Mouse (Mus musculus) neural tube, embryonic 14.5 days (tissue): ENCODE data around the gene Cars. TPM values are rescaled to one million over a fixed set of nuclear protein-coding genes. Genes with fewer than 3 reads are reported as not detected.

Experiments
- ATAC-seq: fragments of 200-750 bp; cut with Nextera tagmentation; 2 replicates; pipeline ENCODE4 v1.8.0; 2017; ENCODE audit warnings: low read depth, mild to moderate bottlenecking, moderate TSS enrichment, moderate library complexity
- H3K27ac ChIP-seq: fragments of 300-500 bp; sonication (generic); 2 replicates; pipeline ENCODE4 v1.5.1; 2014; ENCODE audit warnings: low read depth, mild to moderate bottlenecking, control low read depth, low read length, moderate library complexity, mixed read lengths
- H3K27me3 ChIP-seq: fragments of 300-500 bp; sonication (generic); 2 replicates; pipeline ENCODE4 v1.6.1; 2014; ENCODE audit warnings: low read length; ENCODE audit not compliant: control insufficient read depth, insufficient read depth
- H3K36me3 ChIP-seq: fragments of 300-500 bp; sonication (generic); 2 replicates; pipeline ENCODE4 v1.6.1; 2014; ENCODE audit warnings: low read length, mixed read lengths; ENCODE audit not compliant: control insufficient read depth, insufficient read depth
- H3K4me1 ChIP-seq: fragments of 300-500 bp; sonication (generic); 2 replicates; pipeline ENCODE4 v1.6.1; 2014; ENCODE audit warnings: low read length; ENCODE audit not compliant: control insufficient read depth, insufficient read depth
- H3K4me2 ChIP-seq: fragments of 300-500 bp; sonication (generic); 2 replicates; pipeline ENCODE4 v1.6.1; 2014; ENCODE audit warnings: mild to moderate bottlenecking, low read depth, low read length, control low read depth
- H3K4me3 ChIP-seq: fragments of 300-500 bp; sonication (generic); 2 replicates; pipeline ENCODE4 v1.5.1; 2014; ENCODE audit warnings: low read depth, low read length, control low read depth, mixed read lengths
- H3K9ac ChIP-seq: fragments of 300-500 bp; sonication (generic); replicated peaks from 2 replicates; pipeline ENCODE4 v1.6.1; 2014; ENCODE audit warnings: low read depth, mild to moderate bottlenecking, control low read depth, low read length, mixed read lengths
- H3K9me3 ChIP-seq: fragments of 300-500 bp; sonication (generic); 2 replicates; pipeline ENCODE4 v1.6.1; 2016; ENCODE audit warnings: low read length; ENCODE audit not compliant: control insufficient read depth
- WGBS: fragments of 180-500 bp; shearing (Covaris S2); extraction: QIAGEN DNeasy Blood & Tissue Kit; methylation state at CpG from one replicate; pipeline ENCODE4 v1.1.7; 2014; 5-methylcytosine and 5-hydroxymethylcytosine counted together
- polyA plus RNA-seq: library from polyadenylated mRNA; unstranded; fragments of >200 nt; fragmentation: Nextera tagmentation; extraction: Ambion mirVana; gene quantifications from 2 replicates; pipeline ENCODE4 v1.2.1, GENCODE M21; 2014

The Cars gene
- polyA plus RNA-seq, 1 experiment from 2014 or later, result 65.0 TPM

DNA sequence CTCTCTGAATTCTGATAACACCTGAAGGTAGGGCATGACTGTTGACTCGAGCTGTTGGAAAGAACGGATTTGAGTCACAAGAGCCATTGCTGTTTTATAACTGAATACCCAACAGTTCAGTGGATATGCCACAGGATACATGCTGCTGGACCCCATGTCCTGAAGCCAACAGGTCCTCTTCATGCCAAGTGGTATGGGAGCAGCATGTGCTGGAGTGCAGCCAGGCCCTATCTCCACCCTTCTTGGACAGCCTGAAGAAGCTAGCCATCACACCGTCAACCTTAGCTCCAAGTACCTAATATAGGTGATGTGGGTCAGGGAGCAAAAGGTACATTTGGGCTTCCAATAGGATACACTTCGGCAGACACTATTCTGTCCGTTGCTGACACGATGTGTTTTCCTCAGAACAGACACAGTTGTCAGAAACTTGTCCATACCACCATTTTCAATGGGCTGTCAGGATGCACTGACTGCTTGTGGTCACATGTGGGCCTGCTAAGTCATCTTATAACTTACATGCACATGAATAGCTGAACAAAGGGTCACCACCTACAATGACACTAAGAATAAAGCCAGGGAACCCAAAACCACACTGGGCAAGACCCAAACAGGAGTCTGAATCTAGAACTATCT, 34.8 kb downstream of the Cars start:
- Histone ChIP-seq H3K9ac (no peak overlapping the region), H3K9me3 (no peaks in the 10 kb centered on the region), H3K27ac (no peak overlapping the region), H3K36me3 (peaks cover 58% of the 10 kb centered on the region), H3K4me1 (no peaks in the 10 kb centered on the region), H3K4me3 (no peak overlapping the region), H3K4me2 (no peak overlapping the region), H3K27me3 (no peaks in the 10 kb centered on the region)
- ATAC-seq, result no peak
- WGBS, result 97% methylated on average over 6 of the region's 6 CpGs

DNA sequence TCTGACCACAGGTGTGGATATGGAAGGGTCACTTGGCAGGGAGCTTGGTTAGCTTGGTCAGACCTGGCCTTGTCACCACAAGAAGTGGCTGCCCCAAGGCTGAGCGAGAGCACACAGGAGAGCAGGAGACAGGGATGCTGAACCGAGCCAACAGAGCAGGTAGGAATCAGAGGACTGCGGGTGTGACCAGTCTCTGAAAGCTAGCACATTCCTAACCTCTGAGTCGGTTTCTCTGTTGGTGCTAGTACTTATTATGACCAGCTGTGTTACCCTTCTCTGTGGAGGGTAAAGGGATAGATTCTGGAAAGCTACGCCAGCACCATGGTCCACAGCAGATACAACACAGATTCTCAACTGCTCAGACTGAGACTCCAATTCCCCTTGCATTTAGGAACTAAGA, 36.1 kb downstream of the Cars start:
- Histone ChIP-seq H3K27me3 (no peaks in the 10 kb centered on the region), H3K4me3 (no peak overlapping the region), H3K36me3 (peaks cover 62% of the 10 kb centered on the region), H3K9me3 (no peaks in the 10 kb centered on the region), H3K27ac (no peak overlapping the region), H3K9ac (no peak overlapping the region), H3K4me1 (no peaks in the 10 kb centered on the region), H3K4me2 (no peak overlapping the region)
- WGBS, result 95% methylated on average over 5 of the region's 5 CpGs
- ATAC-seq, result no peak

DNA sequence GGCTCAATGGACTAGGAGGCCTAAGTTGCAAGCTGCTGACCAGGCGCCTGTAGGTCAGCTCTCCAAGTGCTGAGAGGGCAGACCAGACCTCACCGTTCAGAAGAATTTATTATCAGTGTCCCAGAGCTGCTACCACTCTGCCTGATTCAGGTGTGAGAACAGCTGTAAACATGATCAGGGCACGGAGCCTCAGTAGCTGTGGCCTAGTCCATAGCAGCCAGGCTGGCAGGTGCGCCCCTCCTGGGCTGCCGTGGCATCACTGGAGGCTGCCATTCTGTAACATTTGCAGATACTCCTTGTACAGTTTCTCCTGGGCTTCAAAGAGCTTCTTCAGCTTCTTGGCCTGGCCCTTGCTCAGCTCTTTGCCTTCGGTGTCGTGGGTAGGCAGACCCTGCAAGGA, 42.3 kb downstream of the Cars start:
- H3K4me2 ChIP-seq, result no peak overlapping the region
- peaks cover 43% of the 10 kb centered on the region for H3K36me3 ChIP-seq
- no peaks in the 10 kb centered on the region for H3K9me3 ChIP-seq
- peak overlapping the region; percentile 44 for H3K27ac ChIP-seq
- no peaks in the 10 kb centered on the region for H3K4me1 ChIP-seq
- no peaks in the 10 kb centered on the region for H3K27me3 ChIP-seq
- H3K4me3 ChIP-seq, result no peak overlapping the region
- WGBS, result 93% methylated on average over 7 of the region's 7 CpGs
- no peak overlapping the region for H3K9ac ChIP-seq
- ATAC-seq, result peak; percentile 58; the same call in 1 of the 2 replicates

DNA sequence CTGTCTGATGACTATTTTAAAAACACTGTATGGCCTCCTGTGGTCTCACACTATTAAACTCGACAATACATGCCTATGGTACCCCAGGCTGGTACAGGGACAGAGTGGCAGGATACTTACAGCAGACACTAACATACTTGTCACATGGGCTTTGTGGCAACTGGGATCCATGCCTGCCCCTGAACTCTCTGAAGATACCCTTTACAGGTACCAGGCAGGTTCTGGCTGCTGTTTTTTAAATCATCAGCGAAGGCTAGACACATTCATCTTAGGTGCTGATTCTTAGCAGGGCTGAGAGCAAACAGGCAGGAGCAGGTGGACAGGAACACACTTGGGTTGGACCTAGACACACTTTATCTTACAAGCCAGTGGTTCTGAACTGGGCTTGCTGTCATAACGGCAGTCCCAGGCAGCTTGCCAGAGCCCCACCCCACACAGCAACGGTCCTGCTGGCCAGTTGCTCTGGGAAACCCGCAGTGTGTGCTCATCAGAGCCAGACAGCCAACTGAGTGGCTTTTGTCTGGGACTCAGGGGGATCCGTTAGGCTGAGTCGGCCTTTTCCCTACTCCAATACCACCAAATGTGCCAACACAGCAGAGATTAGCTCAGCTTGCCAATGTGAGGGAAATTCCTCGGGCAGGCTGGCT, 42.8 kb downstream of the Cars start:
- Histone ChIP-seq H3K4me1 (no peaks in the 10 kb centered on the region), H3K9ac (no peak overlapping the region), H3K4me3 (no peak overlapping the region), H3K9me3 (no peaks in the 10 kb centered on the region), H3K27ac (peak overlapping the region; percentile 44; the same call in 1 of the 2 replicates), H3K4me2 (no peak overlapping the region), H3K27me3 (no peaks in the 10 kb centered on the region), H3K36me3 (peaks cover 42% of the 10 kb centered on the region)
- WGBS, result 67% methylated on average over 8 of the region's 8 CpGs
- peak; percentile 84; the same call in 1 of the 2 replicates for ATAC-seq

DNA sequence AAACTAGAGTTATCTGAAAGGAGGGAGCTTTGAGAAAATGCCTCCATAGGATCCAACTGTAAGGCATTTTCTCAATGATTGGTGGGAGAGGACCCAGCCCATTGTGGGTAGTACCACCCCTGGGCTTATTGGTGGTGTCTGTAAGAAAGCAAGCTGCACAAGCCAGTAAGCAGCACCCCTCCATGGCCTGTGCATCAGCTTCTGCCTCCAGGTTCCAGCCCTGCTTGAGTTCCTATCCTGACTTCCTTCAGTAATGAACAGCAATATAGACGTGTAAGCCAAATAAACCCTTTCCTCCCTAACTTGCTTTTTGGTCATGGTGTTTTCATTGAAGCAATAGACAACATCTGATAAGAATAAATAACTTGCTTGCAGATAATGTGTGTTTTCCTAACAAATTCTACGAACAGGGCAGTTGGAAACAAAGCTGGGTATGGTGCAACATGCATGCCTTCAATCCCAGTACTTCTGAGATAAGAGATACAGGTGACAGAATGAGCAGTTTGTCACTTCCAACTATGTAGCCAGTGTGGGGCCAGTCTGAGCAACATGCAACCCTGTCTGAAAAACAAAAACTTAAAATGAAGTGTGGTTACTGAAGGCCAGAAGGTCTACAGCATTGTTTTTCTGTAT, 50.2 kb downstream of the Cars start:
- peaks cover 3% of the 10 kb centered on the region for H3K36me3 ChIP-seq
- WGBS, result 40% methylated on average over 2 of the region's 2 CpGs
- H3K4me3 ChIP-seq, result peak overlapping the region; percentile 92
- H3K27me3 ChIP-seq, result no peaks in the 10 kb centered on the region
- peak overlapping the region; percentile 66 for H3K9ac ChIP-seq
- peak overlapping the region; percentile 76 for H3K27ac ChIP-seq
- ATAC-seq, result peak; percentile 13; the same call in 1 of the 2 replicates
- H3K9me3 ChIP-seq, result no peaks in the 10 kb centered on the region
- H3K4me1 ChIP-seq, result peaks cover 24% of the 10 kb centered on the region; the same call in 1 of the 2 replicates
- H3K4me2 ChIP-seq, result peak overlapping the region; percentile 67

DNA sequence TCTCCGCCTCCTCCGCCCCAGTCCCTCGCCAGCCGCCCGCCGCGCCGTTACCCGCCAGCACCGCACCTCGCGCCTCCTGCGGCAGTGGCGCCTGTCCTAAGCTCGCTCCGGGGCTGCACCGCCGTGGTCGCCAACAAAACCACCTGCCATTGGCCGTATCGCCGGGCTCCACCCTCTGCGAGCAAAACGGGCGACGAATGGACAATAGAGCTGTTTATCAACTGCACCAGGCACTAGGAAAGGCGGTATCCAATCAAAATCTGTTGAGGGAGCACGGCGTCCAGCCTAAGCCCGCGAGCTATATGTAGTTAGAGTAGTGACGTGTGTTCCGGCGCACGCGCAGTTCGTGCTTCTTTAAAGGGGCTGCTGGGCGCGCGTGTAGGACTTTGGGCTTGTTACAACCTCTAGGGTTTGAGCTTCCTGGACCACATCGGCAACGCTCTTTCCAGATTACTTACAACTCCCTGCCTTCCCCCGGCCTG, 50.9 kb downstream of the Cars start, which contains the start of gene Nap1l4:
Gene Nap1l4, minus strand, starts transcription at position 131 of the 482 bp plus-strand sequence.
- Histone ChIP-seq H3K9ac (peak within 1 kb of the TSS; percentile 86), H3K4me3 (peak within 1 kb of the TSS; percentile 92), H3K27ac (peak within 1 kb of the TSS; percentile 90), H3K4me2 (peak within 1 kb of the TSS; percentile 91), H3K9me3 (no peaks in the 10 kb centered on the region), H3K27me3 (no peaks in the 10 kb centered on the region), H3K4me1 (peaks cover 24% of the 10 kb centered on the region; the same call in 1 of the 2 replicates), H3K36me3 (no peaks in the 10 kb centered on the region; the same call in 1 of the 2 replicates)
- ATAC-seq, result peak; percentile 99
- 0% methylated on average over 43 of the region's 43 CpGs for WGBS

DNA sequence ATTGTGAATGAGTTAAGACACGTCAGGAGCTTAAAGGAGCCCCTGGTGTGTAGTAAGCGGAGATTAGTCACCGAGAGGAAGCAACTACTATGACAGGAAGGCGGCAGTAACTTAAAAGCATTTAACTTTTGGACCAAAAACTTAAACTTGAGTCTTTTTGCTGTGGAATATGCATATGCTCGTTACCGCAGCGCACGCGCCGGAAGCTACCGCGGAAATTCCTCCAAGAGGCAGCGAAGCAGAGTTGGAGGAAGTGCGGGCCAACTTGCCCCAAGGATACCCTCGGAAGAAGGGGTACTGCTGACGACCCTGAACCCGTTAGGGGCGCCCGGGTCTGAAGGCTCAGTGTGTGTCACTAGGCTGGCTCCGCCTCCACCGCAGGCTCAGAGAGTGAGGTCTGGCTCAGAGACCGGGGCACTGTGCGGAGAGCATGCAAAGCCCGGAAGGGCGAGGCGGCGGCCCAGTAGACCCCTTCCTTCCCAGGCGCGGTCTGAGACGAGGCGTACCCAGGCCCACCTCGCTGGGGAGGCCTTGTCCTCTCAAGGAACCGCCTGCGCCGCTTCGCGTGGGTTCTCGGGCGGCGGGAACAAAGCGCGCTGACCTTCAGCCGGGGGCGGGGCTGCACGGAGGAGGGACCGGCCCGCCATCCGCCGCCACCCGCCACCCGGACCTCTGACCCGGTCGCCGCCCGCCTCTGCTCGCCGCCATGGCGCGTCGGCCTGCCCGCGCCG, 51.5 kb downstream of the Cars start:
- no peaks in the 10 kb centered on the region for H3K9me3 ChIP-seq
- H3K9ac ChIP-seq, result peak overlapping the region; percentile 86
- H3K36me3 ChIP-seq, result no peaks in the 10 kb centered on the region; the same call in 1 of the 2 replicates
- peak overlapping the region; percentile 90 for H3K27ac ChIP-seq
- peak overlapping the region; percentile 91 for H3K4me2 ChIP-seq
- H3K27me3 ChIP-seq, result no peaks in the 10 kb centered on the region
- peaks cover 24% of the 10 kb centered on the region; the same call in 1 of the 2 replicates for H3K4me1 ChIP-seq
- ATAC-seq, result peak; percentile 74
- H3K4me3 ChIP-seq, result peak overlapping the region; percentile 92
- under 1% methylated on average over 62 of the region's 63 CpGs for WGBS

DNA sequence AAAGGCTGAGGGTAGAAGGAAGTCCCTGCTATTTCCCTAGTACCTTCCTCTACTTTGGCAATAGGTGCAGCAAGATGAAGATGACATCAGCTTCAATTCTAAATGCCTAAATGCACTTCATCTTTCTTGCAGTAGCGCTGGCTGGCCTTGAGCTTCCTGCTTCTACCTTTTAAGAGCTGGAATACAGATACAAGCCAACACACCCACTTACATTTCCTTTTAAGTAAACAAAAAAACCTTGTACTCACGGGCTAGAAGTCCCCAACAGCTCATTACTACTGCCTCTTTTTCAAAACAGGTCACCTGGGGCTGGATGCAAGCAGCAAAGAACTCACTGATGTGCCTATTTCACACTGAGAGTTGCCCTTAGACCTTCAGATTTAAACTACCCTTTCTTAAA, 53.3 kb downstream of the Cars start:
- Histone ChIP-seq H3K27ac (no peak overlapping the region), H3K4me2 (no peak overlapping the region), H3K36me3 (no peaks in the 10 kb centered on the region), H3K27me3 (no peaks in the 10 kb centered on the region), H3K9me3 (no peaks in the 10 kb centered on the region), H3K4me3 (no peak overlapping the region), H3K9ac (no peak overlapping the region), H3K4me1 (peaks cover 24% of the 10 kb centered on the region; the same call in 1 of the 2 replicates)
- ATAC-seq, result no peak
- WGBS, result 77% methylated on average over 2 of the region's 2 CpGs
